Mouse (Mus musculus) heart, embryonic 14.5 days (tissue): ENCODE measurements at regions not wholly inside any gene's neighbourhood (a gene's known extent, or its start where the extent isn't known, plus 50 kb on each side); places are given as distances from the start of the nearest gene placed in this dataset.

ENCODE experiments used
- ATAC-seq: fragments of 200-750 bp; cut with Nextera tagmentation; 2 replicates; pipeline ENCODE4 v1.8.0; 2017; ENCODE audit warnings: low read depth, moderate TSS enrichment; ENCODE audit not compliant: insufficient number of reproducible peaks, insufficient read depth, low FRiP score
- H3K27ac ChIP-seq, 2 experiments: fragments of 200-500 bp in 1 of 2; fragments of 300-500 bp in 1 of 2; sonication (generic) in 1 of 2; replicated peaks in 1 of 2; 2 replicates each; pipeline ENCODE4 v1.5.1; 2012 to 2014; ENCODE audit warnings: low read depth in 2 of 2, low read length in 2 of 2, control low read depth in 1 of 2, mild to moderate bottlenecking in 1 of 2, mixed read lengths in 1 of 2; ENCODE audit not compliant: control insufficient read depth in 1 of 2, insufficient read depth in 1 of 2
- H3K27me3 ChIP-seq: fragments of 300-500 bp; sonication (generic); 2 replicates; pipeline ENCODE4 v1.6.1; 2014; ENCODE audit warnings: mild to moderate bottlenecking, low read length, control low read depth; ENCODE audit not compliant: control insufficient read depth, insufficient read depth
- H3K36me3 ChIP-seq: fragments of 300-500 bp; sonication (generic); 2 replicates; pipeline ENCODE4 v1.6.1; 2014; ENCODE audit warnings: mild to moderate bottlenecking, control low read depth, low read length, mixed read lengths; ENCODE audit not compliant: control insufficient read depth, insufficient read depth
- H3K4me1 ChIP-seq, 2 experiments: fragments of 200-500 bp in 1 of 2; fragments of 300-500 bp in 1 of 2; sonication (generic) in 1 of 2; 2 replicates each; pipeline ENCODE4 v1.6.1; 2012 to 2014; ENCODE audit warnings: low read length in 2 of 2, control low read depth in 1 of 2, mixed read lengths in 1 of 2; ENCODE audit not compliant: control insufficient read depth in 2 of 2, insufficient read depth in 2 of 2
- H3K4me2 ChIP-seq: fragments of 300-500 bp; sonication (generic); 2 replicates; pipeline ENCODE4 v1.6.1; 2014; ENCODE audit warnings: mild to moderate bottlenecking, low read length
- H3K4me3 ChIP-seq, 2 experiments: fragments of 200-500 bp in 1 of 2; fragments of 300-500 bp in 1 of 2; sonication (generic) in 1 of 2; 2 replicates each; pipeline ENCODE4 v1.5.1; 2012 to 2014; ENCODE audit warnings: low read length in 2 of 2, mild to moderate bottlenecking in 2 of 2, control low read depth in 1 of 2, low read depth in 1 of 2, moderate library complexity in 1 of 2; ENCODE audit not compliant: control insufficient read depth in 1 of 2, insufficient read depth in 1 of 2
- H3K9ac ChIP-seq: fragments of 300-500 bp; sonication (generic); 2 replicates; pipeline ENCODE4 v1.6.1; 2014; ENCODE audit warnings: mild to moderate bottlenecking, low read length
- H3K9me3 ChIP-seq: fragments of 300-500 bp; sonication (generic); 2 replicates; pipeline ENCODE4 v1.6.1; 2016; ENCODE audit warnings: low read length, control low read depth; ENCODE audit not compliant: control insufficient read depth
- WGBS: fragments of 180-500 bp; shearing (Covaris S2); extraction: QIAGEN DNeasy Blood & Tissue Kit; methylation state at CpG from one replicate; pipeline ENCODE4 v1.1.7; 2014; 5-methylcytosine and 5-hydroxymethylcytosine counted together

GRCm38 (mm10) chr13:101316336-101316735, 451.7 kb downstream of the Pik3r1 start:
- no peak overlapping the region for H3K4me2 ChIP-seq
- H3K27me3 ChIP-seq: no peaks in the 10 kb centered on the region
- WGBS: 33% methylated on average over 4 of the region's 4 CpGs
- H3K27ac ChIP-seq: no peak overlapping the region
- H3K4me3 ChIP-seq: no peak overlapping the region
- peaks cover 5 to 12% of the 10 kb centered on the region in 2 experiments; a peak in 3 of 4 replicates for H3K4me1 ChIP-seq
- H3K9me3 ChIP-seq: no peaks in the 10 kb centered on the region
- no peak for ATAC-seq
- no peaks in the 10 kb centered on the region for H3K36me3 ChIP-seq
- H3K9ac ChIP-seq: no peak overlapping the region

GRCm38 (mm10) chr13:101314040-101314439, 454.0 kb downstream of the Pik3r1 start:
- Histone ChIP-seq H3K4me3 (no peak overlapping the region), H3K9me3 (no peaks in the 10 kb centered on the region), H3K27me3 (no peaks in the 10 kb centered on the region), H3K36me3 (no peaks in the 10 kb centered on the region), H3K4me2 (no peak overlapping the region), H3K27ac (no peak overlapping the region), H3K9ac (no peak overlapping the region), H3K4me1 (peaks cover 7 to 16% of the 10 kb centered on the region in 2 experiments; a peak in 3 of 4 replicates)
- ATAC-seq: no peak

- Histone ChIP-seq H3K9me3 (no peaks in the 10 kb centered on the region), H3K4me2 (no peak overlapping the region), H3K27me3 (no peaks in the 10 kb centered on the region), H3K4me3 (no peak overlapping the region), H3K9ac (no peak overlapping the region), H3K4me1 (peaks cover 7 to 12% of the 10 kb centered on the region in 2 experiments; a peak in 3 of 4 replicates), H3K27ac (no peak overlapping the region), H3K36me3 (no peaks in the 10 kb centered on the region)
- WGBS: 69% methylated on average over 3 of the region's 3 CpGs
- no peak for ATAC-seq
Observed at GRCm38 (mm10) chr13:101311634-101312314, 456.2 kb downstream of the Pik3r1 start.

GRCm38 (mm10) chr13:101308724-101309123, 459.3 kb downstream of the Pik3r1 start:
- no peak for ATAC-seq

GRCm38 (mm10) chr13:101305695-101306413, 462.2 kb downstream of the Pik3r1 start:
- ATAC-seq: no peak
- no peak overlapping the region for H3K27ac ChIP-seq
- H3K36me3 ChIP-seq: no peaks in the 10 kb centered on the region
- H3K4me2 ChIP-seq: no peak overlapping the region
- H3K27me3 ChIP-seq: no peaks in the 10 kb centered on the region
- H3K4me1 ChIP-seq: no peaks in the 10 kb centered on the region; a peak in 1 of 4 replicates
- H3K9ac ChIP-seq: no peak overlapping the region
- no peak overlapping the region for H3K4me3 ChIP-seq
- WGBS: 75% methylated on average over 11 of the region's 11 CpGs
- H3K9me3 ChIP-seq: no peaks in the 10 kb centered on the region

More at GRCm38 (mm10) chr13:101308724-101309123, 459.3 kb downstream of the Pik3r1 start:
- Histone ChIP-seq H3K27ac (no peak overlapping the region), H3K9ac (no peak overlapping the region), H3K4me3 (no peak overlapping the region), H3K9me3 (no peaks in the 10 kb centered on the region), H3K27me3 (no peaks in the 10 kb centered on the region), H3K4me1 (peaks cover 4 to 5% of the 10 kb centered on the region in 2 experiments; a peak in 3 of 4 replicates), H3K4me2 (no peak overlapping the region), H3K36me3 (no peaks in the 10 kb centered on the region)
- 91% methylated on average over 5 of the region's 5 CpGs for WGBS

- Histone ChIP-seq H3K4me1 (no peaks in the 10 kb centered on the region), H3K9me3 (no peaks in the 10 kb centered on the region), H3K27ac (no peak overlapping the region), H3K4me2 (no peak overlapping the region), H3K36me3 (no peaks in the 10 kb centered on the region), H3K4me3 (no peak overlapping the region), H3K27me3 (no peaks in the 10 kb centered on the region), H3K9ac (no peak overlapping the region)
- 65% methylated on average over 6 of the region's 6 CpGs for WGBS
- no peak for ATAC-seq
Observed at GRCm38 (mm10) chr13:101305063-101305462, 463.0 kb downstream of the Pik3r1 start.

GRCm38 (mm10) chr13:101301361-101301760, 466.7 kb downstream of the Pik3r1 start:
- Histone ChIP-seq H3K4me3 (no peak overlapping the region), H3K9ac (no peak overlapping the region), H3K4me2 (no peak overlapping the region), H3K27ac (no peak overlapping the region), H3K27me3 (no peaks in the 10 kb centered on the region), H3K4me1 (no peaks in the 10 kb centered on the region), H3K36me3 (no peaks in the 10 kb centered on the region), H3K9me3 (no peaks in the 10 kb centered on the region)
- WGBS: 79% methylated on average over 2 of the region's 2 CpGs
- no peak for ATAC-seq
